Mouse (Mus musculus) common myeloid progenitor, adult 5-6 weeks (primary cell): Measurements from ENCODE around the gene Spop. TPM values are rescaled to one million over a fixed set of nuclear protein-coding genes. Genes with fewer than 3 reads are reported as not detected.
"Not testable (repeated sequence)": the region's sequence is repeated elsewhere in the genome, so short reads cannot be mapped to it uniquely, and the experiment has no call there.

Experiments
- ATAC-seq: replicated peaks from 2 replicates; pipeline ENCODE4 v1.8.0; 2016; ENCODE audit warnings: low read depth, mild to moderate bottlenecking, moderate TSS enrichment, inconsistent platforms; ENCODE audit not compliant: poor library complexity, severe bottlenecking
- total RNA-seq: library from RNA; stranded (forward); fragments of 200-1000, 187-1606 nt; gene quantifications from 2 replicates; pipeline ENCODE4 v1.2.3, GENCODE M21; 2017

The Spop gene
- total RNA-seq, 1 experiment from 2014 or later: 64.9 TPM

DNA sequence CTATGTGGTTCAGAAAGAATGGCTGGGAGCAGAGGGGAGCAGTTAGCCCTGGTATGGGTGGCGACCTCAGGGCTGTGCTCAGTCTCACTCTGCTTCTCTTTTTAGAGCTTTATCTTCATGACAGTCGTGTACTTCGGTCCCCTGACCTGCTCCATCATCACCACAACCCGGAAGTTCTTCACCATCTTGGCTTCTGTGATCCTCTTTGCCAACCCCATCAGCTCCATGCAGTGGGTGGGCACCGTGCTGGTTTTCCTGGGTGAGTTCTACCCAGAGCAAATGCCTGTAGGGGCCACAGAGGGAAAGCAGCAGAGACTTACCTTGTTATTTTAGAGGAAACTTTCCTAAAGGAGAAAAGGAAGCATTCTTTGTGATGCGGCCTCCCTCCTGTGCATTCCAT lies 23.5 kb upstream of the Spop start:
- ATAC-seq: no peak

DNA sequence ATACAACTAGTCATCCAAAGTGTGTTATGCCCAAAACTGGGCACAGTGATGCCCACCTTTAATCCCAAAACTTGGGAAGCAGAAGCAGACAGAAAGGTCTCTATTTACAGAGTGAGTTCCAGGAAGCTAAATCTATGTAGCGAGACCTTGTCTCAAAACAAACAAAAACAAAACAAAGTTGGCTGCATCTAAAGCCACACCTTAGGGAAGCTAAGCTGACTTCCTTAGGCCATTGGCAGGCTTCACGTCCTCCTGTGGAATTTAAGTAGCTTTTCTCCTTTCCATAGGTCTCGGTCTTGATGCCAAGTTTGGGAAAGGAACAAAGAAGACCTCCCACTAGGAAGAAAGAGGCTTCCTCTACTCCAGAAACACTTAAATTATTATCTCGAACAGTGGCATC lies 22.7 kb upstream of the Spop start:
- ATAC-seq: no peak

DNA sequence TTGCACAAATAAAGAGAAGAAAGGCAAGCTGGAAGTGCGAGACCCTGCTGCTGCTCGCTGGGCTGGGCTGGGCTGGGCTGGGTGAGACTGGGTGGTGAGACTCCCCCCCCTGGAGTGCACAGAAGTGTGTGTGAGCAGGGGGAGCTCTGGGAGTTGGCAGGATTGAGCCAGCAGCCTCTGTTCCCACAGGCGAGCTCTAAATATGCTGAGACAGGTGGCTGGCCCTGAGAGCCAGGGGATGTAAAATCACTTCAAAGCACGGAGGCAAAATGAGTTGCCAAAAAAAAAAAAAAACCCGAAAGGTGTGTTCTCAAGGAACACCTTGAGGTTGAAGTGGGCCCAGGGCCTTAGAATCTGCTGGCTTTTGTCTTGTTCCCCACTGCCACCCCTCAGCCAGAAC lies 22.1 kb upstream of the Spop start:
- no peak for ATAC-seq

DNA sequence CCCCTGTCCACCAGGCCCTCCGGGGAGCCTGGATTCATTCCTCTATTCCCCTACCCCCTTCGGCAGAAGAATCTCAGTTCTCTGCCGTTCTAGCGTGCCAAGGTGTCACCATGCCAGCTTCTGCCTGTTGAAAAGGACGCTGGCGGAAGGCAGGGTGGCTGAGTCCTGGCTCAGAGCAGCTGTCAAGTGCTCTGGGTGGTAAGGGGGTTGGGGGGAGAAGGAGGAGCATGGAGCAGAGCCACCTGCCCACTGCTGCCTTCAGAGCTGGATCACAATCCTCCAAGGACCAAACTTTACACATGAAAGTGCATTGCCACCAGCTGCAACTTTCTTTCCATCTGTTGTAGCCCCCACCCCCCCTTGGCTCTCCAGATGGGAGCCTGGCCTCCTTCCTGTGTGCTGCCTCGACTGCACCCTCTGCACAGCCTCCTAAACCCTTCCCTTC lies 21.6 kb upstream of the Spop start:
- ATAC-seq: no peak

- no peak for ATAC-seq
Observed at GRCm38 (mm10) chr11:95392708-95393499, 21.0 kb upstream of the Spop start.

- no peak for ATAC-seq
Observed at GRCm38 (mm10) chr11:95393500-95393816, 20.4 kb upstream of the Spop start.

DNA sequence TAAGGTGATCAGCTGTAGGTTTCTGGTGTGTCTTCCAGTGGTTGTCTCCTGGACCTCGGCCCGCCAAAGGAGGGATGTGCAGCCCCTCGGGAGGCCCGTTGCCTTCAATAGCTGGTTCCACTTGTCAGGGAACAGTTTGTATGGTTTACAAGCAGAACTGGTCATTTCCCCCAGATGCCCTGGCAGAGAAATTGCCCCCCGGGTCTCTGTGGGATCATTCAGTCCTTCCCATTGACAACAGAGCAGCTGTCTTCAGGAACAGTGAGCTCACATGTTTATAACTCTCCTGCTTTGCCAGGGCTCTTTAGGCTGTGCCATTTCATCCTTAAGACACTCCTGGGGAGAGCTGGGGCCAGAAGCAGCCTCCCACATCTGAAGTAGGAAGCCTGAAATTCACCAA lies 19.8 kb upstream of the Spop start:
- ATAC-seq: no peak

DNA sequence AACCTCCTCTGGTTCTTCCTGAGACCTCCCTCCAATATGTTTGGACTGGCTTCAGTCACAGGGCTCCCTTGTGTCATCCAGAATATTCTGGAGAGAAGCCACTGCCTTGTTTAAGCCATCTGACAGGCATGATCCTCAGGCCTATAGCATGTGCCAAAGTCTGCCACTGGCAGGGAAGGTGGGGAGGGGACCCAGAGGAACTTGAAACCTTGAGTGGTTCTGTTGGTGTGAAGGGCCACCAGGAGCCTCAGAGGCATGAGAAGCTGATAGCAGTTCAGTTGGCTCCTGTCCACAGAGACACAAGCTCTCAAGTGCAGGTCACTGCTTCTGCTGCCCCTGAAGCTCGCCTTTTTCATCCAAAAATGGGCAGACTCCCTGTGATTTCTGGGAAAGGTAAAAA lies 17.3 kb upstream of the Spop start:
- no peak for ATAC-seq

- peak; percentile 80 for ATAC-seq
Observed at GRCm38 (mm10) chr11:95397843-95398835, 15.7 kb upstream of the Spop start.

DNA sequence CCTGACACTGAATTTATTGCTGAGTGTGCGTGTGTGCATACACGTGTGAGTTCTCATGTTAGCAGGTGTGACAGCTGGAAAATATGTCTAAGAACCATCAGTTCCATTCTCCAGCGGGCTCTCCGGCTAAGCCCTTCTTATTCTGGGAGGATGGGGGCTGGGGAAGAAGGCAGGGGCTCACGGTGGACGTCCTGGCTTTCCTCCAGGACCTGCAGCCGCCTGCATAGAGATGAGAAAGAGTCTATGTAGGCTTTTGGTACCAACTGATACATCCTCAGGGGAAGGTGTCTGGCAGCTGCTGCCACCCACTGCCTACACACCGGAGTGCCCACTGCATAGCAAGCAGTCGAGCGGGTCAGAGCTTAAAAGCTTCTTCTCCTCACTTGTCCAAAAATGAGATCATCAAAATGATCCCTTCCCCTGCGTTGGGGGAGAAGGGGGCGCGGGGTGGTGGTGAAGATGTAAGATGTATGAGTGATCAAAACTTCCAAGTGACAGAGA lies 14.3 kb upstream of the Spop start:
- no peak for ATAC-seq

- ATAC-seq: no peak
Observed at GRCm38 (mm10) chr11:95401568-95401967, 12.3 kb upstream of the Spop start.

DNA sequence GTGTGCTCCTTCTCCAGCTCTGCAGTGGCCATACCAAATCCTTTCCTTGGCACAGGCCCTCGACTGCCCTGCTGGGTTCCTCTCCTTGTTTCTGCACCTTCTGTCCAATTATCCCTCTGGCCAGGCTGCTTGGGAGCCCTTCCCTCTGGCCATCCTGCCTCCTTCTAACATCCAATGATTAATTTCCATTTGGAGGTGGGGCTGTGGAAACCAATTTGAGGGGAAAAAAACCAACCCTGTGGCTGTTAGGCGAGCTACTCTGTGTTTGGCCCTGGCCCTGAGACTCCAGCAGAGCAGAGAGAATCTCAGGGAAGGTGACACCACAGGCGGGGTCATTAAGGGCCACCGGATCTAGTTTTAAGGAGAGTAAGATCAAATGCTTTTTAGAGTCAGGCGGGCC lies 11.7 kb upstream of the Spop start:
- ATAC-seq: no peak

- ATAC-seq: no peak
Observed at GRCm38 (mm10) chr11:95402658-95403101, 11.2 kb upstream of the Spop start.

- no peak for ATAC-seq
Observed at GRCm38 (mm10) chr11:95403382-95404340, 10.2 kb upstream of the Spop start.

- no peak for ATAC-seq
Observed at GRCm38 (mm10) chr11:95405771-95406170, 8.1 kb upstream of the Spop start.

DNA sequence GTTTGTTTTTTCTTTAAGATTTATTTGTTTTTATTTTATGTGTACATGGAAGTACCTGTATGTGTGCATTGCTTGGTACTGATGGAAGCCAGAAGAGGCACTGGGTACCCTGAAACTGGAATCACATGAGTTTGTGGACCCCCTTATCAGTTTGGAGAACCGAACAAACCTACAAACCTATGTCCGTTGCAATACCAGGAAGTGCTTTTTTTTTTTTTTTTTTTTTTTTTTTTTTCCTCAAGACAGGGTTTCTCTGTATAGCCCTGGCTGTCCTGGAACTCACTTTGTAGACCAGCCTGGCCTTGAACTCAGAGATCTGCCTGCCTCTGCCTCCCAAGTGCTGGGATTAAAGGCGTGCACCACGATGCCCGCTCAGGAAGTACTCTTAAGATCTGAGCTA lies 7.5 kb upstream of the Spop start:
- ATAC-seq: not testable (repeated sequence)

DNA sequence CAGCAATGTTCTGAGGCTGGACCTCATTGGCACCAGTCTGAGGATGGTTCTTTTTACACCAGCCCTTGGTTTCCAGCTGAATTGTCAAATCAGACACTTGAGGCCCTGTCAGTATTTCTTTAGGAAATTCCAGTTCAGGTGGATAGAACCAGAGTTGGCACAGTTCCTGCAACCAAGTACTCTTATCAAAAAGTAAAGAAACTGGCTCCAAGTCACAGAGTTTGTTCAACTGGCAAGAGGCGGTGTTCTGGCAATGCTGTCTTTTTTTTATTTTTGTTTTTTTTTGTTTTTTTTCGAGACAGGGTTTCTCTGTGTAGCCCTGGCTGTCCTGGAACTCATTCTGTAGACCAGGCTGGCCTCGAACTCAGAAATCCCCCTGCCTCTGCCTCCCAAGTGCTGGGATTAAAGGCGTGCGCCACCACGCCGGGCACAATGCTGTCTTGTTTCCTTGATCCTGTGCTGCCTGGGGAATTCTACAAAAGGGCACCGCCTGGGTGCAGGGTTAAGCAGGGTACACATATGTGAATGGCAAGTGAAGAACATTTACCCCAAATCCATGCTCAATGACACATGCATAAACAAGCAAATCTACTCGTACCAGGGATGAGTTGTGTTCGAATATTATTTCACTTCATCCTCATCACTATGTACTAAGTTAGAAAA lies 4.3 kb upstream of the Spop start:
- no peak for ATAC-seq

- ATAC-seq: no peak
Observed at GRCm38 (mm10) chr11:95411453-95412013, 2.3 kb upstream of the Spop start.

GRCm38 (mm10) chr11:95412615-95413014 lies 1.3 kb upstream of the Spop start:
- no peak for ATAC-seq
